Mouse (Mus musculus) neural tube, embryonic 11.5 days (tissue): ENCODE results near the gene Clptm1. TPM values are rescaled to one million over a fixed set of nuclear protein-coding genes. Genes with fewer than 3 reads are reported as not detected.

Source experiments
- ATAC-seq: fragments of 200-750 bp; cut with Nextera tagmentation; 2 replicates; pipeline ENCODE4 v1.8.0; 2017; ENCODE audit warnings: moderate number of reproducible peaks, mild to moderate bottlenecking, moderate TSS enrichment, moderate library complexity; ENCODE audit not compliant: insufficient read depth, low FRiP score, low TSS enrichment
- DNase-seq: peaks from one replicate; pipeline ENCODE4 v3.0.0-alpha.2; 2015; ENCODE audit warnings: low spot score
- H3K27ac ChIP-seq: fragments of 300-500 bp; sonication (generic); 2 replicates; pipeline ENCODE4 v1.5.1; 2014; ENCODE audit warnings: low read depth, mild to moderate bottlenecking, low read length
- H3K27me3 ChIP-seq: fragments of 300-500 bp; sonication (generic); 2 replicates; pipeline ENCODE4 v1.6.1; 2014; ENCODE audit warnings: mild to moderate bottlenecking, low read length, mixed read lengths; ENCODE audit not compliant: control insufficient read depth, insufficient read depth
- H3K36me3 ChIP-seq: fragments of 300-500 bp; sonication (generic); 2 replicates; pipeline ENCODE4 v1.6.1; 2014; ENCODE audit warnings: mild to moderate bottlenecking, low read length, moderate library complexity, mixed read lengths; ENCODE audit not compliant: control insufficient read depth, insufficient read depth
- H3K4me1 ChIP-seq: fragments of 300-500 bp; sonication (generic); 2 replicates; pipeline ENCODE4 v1.6.1; 2014; ENCODE audit warnings: low read length, mixed read lengths; ENCODE audit not compliant: control insufficient read depth, insufficient read depth
- H3K4me2 ChIP-seq: fragments of 300-500 bp; sonication (generic); 2 replicates; pipeline ENCODE4 v1.6.1; 2014; ENCODE audit warnings: low read depth, mild to moderate bottlenecking, moderate library complexity
- H3K4me3 ChIP-seq: fragments of 300-500 bp; sonication (generic); 2 replicates; pipeline ENCODE4 v1.5.1; 2014; ENCODE audit warnings: low read depth, low read length
- H3K9ac ChIP-seq: fragments of 300-500 bp; sonication (generic); 2 replicates; pipeline ENCODE4 v1.6.1; 2014; ENCODE audit warnings: mild to moderate bottlenecking, low read length
- H3K9me3 ChIP-seq: fragments of 300-500 bp; sonication (generic); 2 replicates; pipeline ENCODE4 v1.6.1; 2016; ENCODE audit warnings: low read length; ENCODE audit not compliant: control insufficient read depth
- WGBS: fragments of 180-500 bp; shearing (Covaris S2); extraction: QIAGEN DNeasy Blood & Tissue Kit; methylation state at CpG from one replicate; pipeline ENCODE4 v1.1.7; 2014; 5-methylcytosine and 5-hydroxymethylcytosine counted together
- polyA plus RNA-seq: library from polyadenylated mRNA; unstranded; fragments of >200 nt; fragmentation: Nextera tagmentation; extraction: Ambion mirVana; gene quantifications from 2 replicates; pipeline ENCODE4 v1.2.1, GENCODE M21; 2014

Clptm1 gene
- polyA plus RNA-seq, 1 experiment from 2014 or later = 104 TPM

- 67% methylated on average over 8 of the region's 8 CpGs for WGBS
- Histone ChIP-seq H3K36me3 (0 out of 2 replicates have a peak, but pooled peaks cover 4% of the 10 kb centered on the region), H3K27me3 (no peaks in the 10 kb centered on the region), H3K4me3 (no peak overlapping the region), H3K9me3 (no peaks in the 10 kb centered on the region), H3K9ac (no peak overlapping the region), H3K4me2 (no peak overlapping the region), H3K4me1 (0 out of 2 replicates have a peak, but pooled peaks cover 7% of the 10 kb centered on the region), H3K27ac (no peak overlapping the region)
- no peak for ATAC-seq
- DNase-seq = no peak
Observed at GRCm38 (mm10) chr7:19695213-19695594, 30.4 kb upstream of the Clptm1 start.

GRCm38 (mm10) chr7:19694336-19695212 lies 29.7 kb upstream of the Clptm1 start:
- no peak for ATAC-seq
- H3K27me3 ChIP-seq = no peaks in the 10 kb centered on the region
- H3K36me3 ChIP-seq = 0 out of 2 replicates have a peak, but pooled peaks cover 4% of the 10 kb centered on the region
- H3K4me3 ChIP-seq = no peak overlapping the region
- no peak for DNase-seq
- no peak overlapping the region for H3K4me2 ChIP-seq
- H3K27ac ChIP-seq = no peak overlapping the region
- no peak overlapping the region for H3K9ac ChIP-seq
- 88% methylated on average over 10 of the region's 10 CpGs for WGBS
- 0 out of 2 replicates have a peak, but pooled peaks cover 7% of the 10 kb centered on the region for H3K4me1 ChIP-seq
- no peaks in the 10 kb centered on the region for H3K9me3 ChIP-seq

GRCm38 (mm10) chr7:19693421-19693820 lies 28.6 kb upstream of the Clptm1 start:
- Histone ChIP-seq H3K27ac (no peak overlapping the region), H3K27me3 (no peaks in the 10 kb centered on the region), H3K4me1 (no peaks in the 10 kb centered on the region), H3K9ac (no peak overlapping the region), H3K9me3 (no peaks in the 10 kb centered on the region), H3K36me3 (0 out of 2 replicates have a peak, but pooled peaks cover 4% of the 10 kb centered on the region), H3K4me2 (no peak overlapping the region), H3K4me3 (no peak overlapping the region)
- 20% methylated on average over 10 of the region's 10 CpGs for WGBS
- no peak for ATAC-seq
- no peak for DNase-seq

GRCm38 (mm10) chr7:19691873-19692865 lies 27.3 kb upstream of the Clptm1 start, which contains the start of gene Apoc1:
Apoc1 (minus strand) TSS chr7:19692660.
- ATAC-seq (no peak), DNase-seq (no peak)
- Histone ChIP-seq H3K27ac (no peak within 1 kb of the TSS), H3K4me2 (no peak within 1 kb of the TSS), H3K27me3 (no peaks in the 10 kb centered on the region), H3K36me3 (0 out of 2 replicates have a peak, but pooled peaks cover 4% of the 10 kb centered on the region), H3K9ac (no peak within 1 kb of the TSS), H3K4me1 (no peaks in the 10 kb centered on the region), H3K9me3 (no peaks in the 10 kb centered on the region), H3K4me3 (no peak within 1 kb of the TSS)
- 42% methylated on average over 28 of the region's 28 CpGs for WGBS

GRCm38 (mm10) chr7:19691434-19691833 lies 26.6 kb upstream of the Clptm1 start:
- no peak for ATAC-seq
- H3K4me3 ChIP-seq = no peak overlapping the region

GRCm38 (mm10) chr7:19690845-19691244 lies 26.0 kb upstream of the Clptm1 start:
- H3K4me1 ChIP-seq = no peaks in the 10 kb centered on the region
- no peaks in the 10 kb centered on the region for H3K36me3 ChIP-seq
- ATAC-seq = no peak
- no peak overlapping the region for H3K9ac ChIP-seq
- H3K9me3 ChIP-seq = no peaks in the 10 kb centered on the region
- H3K4me2 ChIP-seq = no peak overlapping the region
- no peak overlapping the region for H3K4me3 ChIP-seq
- WGBS = 90% methylated on average over 4 of the region's 4 CpGs
- H3K27me3 ChIP-seq = no peaks in the 10 kb centered on the region
- no peak for DNase-seq
- no peak overlapping the region for H3K27ac ChIP-seq

More at GRCm38 (mm10) chr7:19691434-19691833, 26.6 kb upstream of the Clptm1 start:
- Histone ChIP-seq H3K36me3 (no peaks in the 10 kb centered on the region), H3K4me1 (no peaks in the 10 kb centered on the region), H3K9ac (no peak overlapping the region), H3K4me2 (no peak overlapping the region), H3K27ac (no peak overlapping the region), H3K9me3 (no peaks in the 10 kb centered on the region), H3K27me3 (no peaks in the 10 kb centered on the region)
- 64% methylated on average over 6 of the region's 6 CpGs for whole genome bisulfite sequencing
- DNase-seq = no peak

GRCm38 (mm10) chr7:19688611-19689010 lies 23.8 kb upstream of the Clptm1 start:
- no peaks in the 10 kb centered on the region for H3K36me3 ChIP-seq
- no peak for DNase-seq
- no peak overlapping the region for H3K4me3 ChIP-seq
- no peak overlapping the region for H3K27ac ChIP-seq
- no peaks in the 10 kb centered on the region for H3K9me3 ChIP-seq
- no peak for ATAC-seq
- no peaks in the 10 kb centered on the region for H3K4me1 ChIP-seq
- H3K27me3 ChIP-seq = no peaks in the 10 kb centered on the region
- H3K9ac ChIP-seq = no peak overlapping the region
- no peak overlapping the region for H3K4me2 ChIP-seq
- WGBS = 92% methylated on average over 2 of the region's 2 CpGs

- DNase-seq (no peak), ATAC-seq (no peak)
- no peak overlapping the region for H3K9ac ChIP-seq
- no peaks in the 10 kb centered on the region for H3K27me3 ChIP-seq
- no peak overlapping the region for H3K4me3 ChIP-seq
- H3K9me3 ChIP-seq = no peaks in the 10 kb centered on the region
- H3K4me2 ChIP-seq = no peak overlapping the region
- H3K27ac ChIP-seq = no peak overlapping the region
- H3K36me3 ChIP-seq = no peaks in the 10 kb centered on the region
- 90% methylated on average over 10 of the region's 10 CpGs for WGBS
- H3K4me1 ChIP-seq = no peaks in the 10 kb centered on the region
Observed at GRCm38 (mm10) chr7:19688101-19688500, 23.3 kb upstream of the Clptm1 start.
